Mouse (Mus musculus) gastrocnemius, adult 2 months (tissue): ENCODE results near the gene Plxdc2. TPM values are rescaled to one million over a fixed set of nuclear protein-coding genes. Genes with fewer than 3 reads are reported as not detected.
"Not testable (repeated sequence)": the region's sequence is repeated elsewhere in the genome, so short reads cannot be mapped to it uniquely, and the experiment has no call there.

Experiments
- DNase-seq: peaks from one replicate; pipeline ENCODE4 v3.0.0; 2022
- H3K27ac ChIP-seq: fragments of 200-600 bp; 2 replicates; pipeline ENCODE4 v1.8.1; 2022; ENCODE audit warnings: mild to moderate bottlenecking
- H3K4me3 ChIP-seq: fragments of 200-600 bp; 2 replicates; pipeline ENCODE4 v1.8.1; 2022; ENCODE audit warnings: mild to moderate bottlenecking, moderate library complexity
- CTCF ChIP-seq: fragments of 200-600 bp; IDR thresholded peaks from 2 replicates; pipeline ENCODE4 v1.8.1; 2022; ENCODE audit warnings: antibody characterized with exemption, mild to moderate bottlenecking, moderate library complexity
- intact Hi-C: fragments of 180-260 bp; cut with DNase I; formaldehyde crosslinking; loops from one replicate; pipeline ENCODE4 v1.15.1; 2025
- total RNA-seq, 2 experiments: library from RNA; stranded (reverse); gene quantifications; 2 replicates each; pipeline ENCODE4 v1.2.3; 2021

Plxdc2 gene
- total RNA-seq, 2 experiments from 2014 or later = 12.1 to 18.4 TPM

- intact Hi-C loops = no loop called here
Measured at GRCm38 (mm10) chr2:16743568-16743967, 387.5 kb downstream of the Plxdc2 start.

DNA sequence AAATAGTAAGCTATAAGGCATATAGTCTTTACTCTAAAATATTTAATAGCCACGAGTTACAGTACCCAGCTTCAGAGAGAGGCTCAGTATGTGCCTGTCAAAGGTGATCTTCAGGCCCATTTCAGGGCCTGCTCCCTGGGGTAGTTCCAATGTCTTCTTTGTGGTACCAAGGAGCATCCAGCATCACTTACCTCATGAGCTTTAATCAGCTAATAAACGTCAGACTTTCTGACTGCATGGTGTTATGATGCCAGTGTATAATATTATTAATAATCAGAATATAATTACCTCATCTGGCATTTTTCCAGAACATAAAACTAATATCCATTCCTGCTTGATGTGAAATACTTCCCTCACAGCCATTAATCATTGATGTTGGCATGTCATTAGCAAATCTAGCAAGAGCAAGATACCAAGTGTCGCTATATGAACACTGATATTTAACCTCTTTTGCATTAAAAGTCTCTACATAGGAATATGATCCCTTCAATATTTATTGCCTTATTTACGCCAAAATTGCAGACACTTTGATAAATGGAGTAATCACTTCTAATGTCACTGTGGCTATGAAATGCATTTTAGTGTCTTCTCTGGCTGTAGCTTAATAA, 393.3 kb downstream of the Plxdc2 start:
- no peak for TF ChIP-seq CTCF
- no peak overlapping the region for H3K4me3 ChIP-seq
- DNase-seq = no peak
- intact Hi-C loops = no loop called here
- H3K27ac ChIP-seq = no peak overlapping the region

More at GRCm38 (mm10) chr2:16743568-16743967, 387.5 kb downstream of the Plxdc2 start:
- no peak overlapping the region; the same call in 1 of the 2 replicates for H3K27ac ChIP-seq
- no peak overlapping the region for H3K4me3 ChIP-seq
- no peak for DNase-seq
- no peak for TF ChIP-seq CTCF

DNA sequence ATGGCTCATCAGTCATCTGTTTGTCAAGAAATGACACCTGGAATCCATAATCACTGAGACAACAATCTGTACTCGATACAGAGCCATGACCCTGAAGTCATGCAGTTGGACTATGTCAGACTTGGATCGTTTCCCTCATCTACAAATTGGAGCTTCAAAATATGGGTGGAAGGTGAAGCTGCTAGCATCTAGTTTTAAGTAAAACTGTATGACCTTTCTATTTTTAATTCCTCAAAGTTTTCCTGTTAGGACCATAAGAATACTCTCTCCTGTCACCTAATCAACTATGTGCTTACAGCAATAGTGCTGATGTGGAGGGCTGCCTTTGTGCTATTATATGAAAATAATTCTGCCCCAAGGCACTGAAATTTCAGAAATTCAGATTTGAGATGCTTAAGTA, 401.1 kb downstream of the Plxdc2 start:
- intact Hi-C loops = no loop called here
- Histone ChIP-seq H3K4me3 (no peak overlapping the region), H3K27ac (no peak overlapping the region)
- no peak for TF ChIP-seq CTCF
- no peak for DNase-seq

DNA sequence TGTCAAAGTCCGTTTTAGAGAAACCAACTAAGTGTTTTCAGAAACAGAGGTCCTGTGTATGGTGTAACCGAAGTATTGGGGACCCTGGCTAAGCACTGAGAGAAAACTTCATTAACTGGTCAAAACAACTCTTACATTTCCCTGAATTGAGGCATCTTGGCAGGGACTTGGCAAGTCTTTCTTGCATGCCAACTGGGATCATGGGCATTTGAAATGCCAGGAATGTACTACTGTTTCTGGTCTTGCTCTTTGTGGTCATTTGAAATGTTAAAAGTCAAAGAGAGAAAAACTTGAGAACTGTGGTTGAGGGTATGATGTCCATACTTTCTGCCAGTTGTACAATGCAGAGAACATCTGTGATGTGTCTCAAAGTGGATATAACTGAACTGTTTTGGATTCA, 403.7 kb downstream of the Plxdc2 start:
- intact Hi-C loops = no loop called here
- Histone ChIP-seq H3K4me3 (no peak overlapping the region), H3K27ac (no peak overlapping the region)
- DNase-seq = no peak
- no peak for TF ChIP-seq CTCF

GRCm38 (mm10) chr2:16769149-16769548, 413.0 kb downstream of the Plxdc2 start:
- DNase-seq, H3K27ac ChIP-seq, intact Hi-C loops, H3K4me3 ChIP-seq: not testable (repeated sequence)

DNA sequence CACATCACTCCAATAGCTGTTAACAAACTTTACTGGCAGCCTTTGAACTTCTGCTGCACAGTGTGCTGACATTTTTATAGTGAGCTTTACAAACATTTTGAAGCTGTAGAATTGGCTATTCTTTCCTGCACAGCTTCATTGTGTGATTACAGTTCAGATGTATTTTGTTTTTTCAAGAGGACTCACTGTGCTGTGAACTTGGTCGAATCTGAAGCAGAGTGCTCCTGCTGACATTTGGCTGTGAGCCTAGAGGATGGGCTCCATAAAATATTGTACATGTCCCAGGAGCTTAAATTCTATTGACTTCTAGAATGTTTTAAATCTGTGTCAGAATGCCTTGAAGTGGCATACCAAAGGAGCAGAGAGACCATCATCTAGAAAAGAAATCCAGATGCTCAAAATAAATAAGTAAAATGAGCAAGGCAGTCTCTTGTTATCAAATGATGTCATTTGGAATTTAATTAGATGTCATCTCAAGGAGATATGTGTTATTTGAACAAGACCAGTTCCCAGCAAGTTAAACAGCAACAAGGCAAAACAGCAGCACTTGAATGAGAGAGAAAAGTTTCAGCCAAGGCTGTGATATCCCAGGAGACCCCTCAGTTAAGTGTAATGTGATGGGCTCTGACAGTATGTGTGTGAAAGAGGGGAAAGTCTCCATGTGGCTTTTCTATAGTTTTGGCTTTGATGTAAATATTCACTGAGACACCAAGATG, 417.5 kb downstream of the Plxdc2 start:
- no peak for TF ChIP-seq CTCF
- no peak overlapping the region for H3K4me3 ChIP-seq
- no peak for DNase-seq
- intact Hi-C loops = no loop called here
- no peak overlapping the region for H3K27ac ChIP-seq

GRCm38 (mm10) chr2:16774114-16774433, 418.0 kb downstream of the Plxdc2 start:
- Histone ChIP-seq H3K27ac (no peak overlapping the region), H3K4me3 (no peak overlapping the region)
- no peak for DNase-seq
- intact Hi-C loops = no loop called here
- no peak for TF ChIP-seq CTCF

DNA sequence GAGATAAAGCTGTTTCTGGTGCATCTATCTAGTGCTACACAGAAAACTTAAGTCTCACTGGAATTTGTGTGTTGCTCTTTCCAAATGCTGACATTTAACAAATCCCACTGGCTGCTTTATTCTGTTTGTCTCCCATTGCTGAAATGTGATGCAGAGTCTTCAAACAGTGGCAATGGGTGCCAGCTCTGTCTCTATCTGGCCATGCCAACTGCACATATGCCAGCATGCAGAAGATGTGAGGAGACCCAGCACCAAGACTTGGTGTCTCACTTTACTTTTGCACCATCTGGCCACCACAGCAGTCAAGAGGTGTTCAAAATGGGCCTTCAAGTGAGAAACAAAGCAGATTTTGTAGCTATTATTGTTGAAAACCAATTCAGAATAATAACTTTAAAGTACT, 439.2 kb downstream of the Plxdc2 start:
- H3K27ac ChIP-seq = no peak overlapping the region

More for the DNA sequence above, 439.2 kb downstream of the Plxdc2 start:
- H3K4me3 ChIP-seq = no peak overlapping the region
- TF ChIP-seq CTCF = no peak
- intact Hi-C loops = no loop called here
- no peak for DNase-seq
